Mouse (Mus musculus): ENCODE measurements around the gene Traf3ip1. TPM values are rescaled to one million over a fixed set of nuclear protein-coding genes. Genes with fewer than 3 reads are reported as not detected.

Traf3ip1 gene
- total and polyA plus RNA-seq, 3 experiments, result 5.0 to 7.5 (median 5.9) TPM

GRCm38 (mm10) chr1:91532243-91532642 lies 37.8 kb downstream of the Traf3ip1 start:
- H3K9me3 ChIP-seq (replicated peaks; ENCODE audit: low read length), result no peaks in the 10 kb centered on the region
- no peak overlapping the region for H3K9ac ChIP-seq (ENCODE audit: insufficient read depth, low read depth)
- in situ Hi-C loops (cut with MboI; ENCODE audit: low pct_ligation_motif_present, low pct_unique_long_range_greater_than_20kb, low sequenced_read_pairs) (no loop called here), dilution Hi-C loops (cut with MboI; ENCODE audit: extremely low pct_ligation_motif_present, extremely low pct_unique_long_range_greater_than_20kb, low sequenced_read_pairs) (no loop called here)
- H3K36me3 ChIP-seq (replicated peaks in 1 of 2; ENCODE audit: control insufficient read depth in 1 of 2, insufficient read depth in 1 of 2, low read length in 1 of 2), result peaks cover 5 to 31% of the 10 kb centered on the region in 2 experiments
- H3K27me3 ChIP-seq (replicated peaks), result no peaks in the 10 kb centered on the region
- no peak overlapping the region for H3K27ac ChIP-seq (ENCODE audit: insufficient read depth, low read depth)
- H3K4me3 ChIP-seq (replicated peaks in 1 of 3; ENCODE audit: low read depth in 2 of 3, low read length in 2 of 3, poor library complexity in 1 of 3), result no peak overlapping the region
- H3K4me1 ChIP-seq (ENCODE audit: control insufficient read depth in 1 of 2, insufficient read depth in 2 of 2), result no peaks in the 10 kb centered on the region
- no peak overlapping the region for H3K4me2 ChIP-seq (ENCODE audit: insufficient read depth, low read depth, poor library complexity, severe bottlenecking)
- TF ChIP-seq TBP (conservative IDR thresholded peaks at IDR 0.05; ENCODE audit: low read depth, low read length) (no peak), CHD2 (IDR thresholded peaks at IDR 0.05; ENCODE audit: low read length) (no peak), POLR2A (IDR thresholded peaks at IDR 0.05; ENCODE audit: low read depth, low read length) (no peak), SMC3 (IDR thresholded peaks at IDR 0.05; ENCODE audit: low read depth, low read length) (no peak), ZNF384 (IDR thresholded peaks at IDR 0.05; ENCODE audit: low read depth, low read length) (no peak), ETS1 (conservative IDR thresholded peaks at IDR 0.05; ENCODE audit: low read depth, low read length) (no peak), MAZ (IDR thresholded peaks at IDR 0.05; ENCODE audit: low read depth, low read length) (no peak), SIN3A (IDR thresholded peaks at IDR 0.05; ENCODE audit: low read length) (no peak), MXI1 (IDR thresholded peaks at IDR 0.05; ENCODE audit: low read depth, low read length) (no peak), ZKSCAN1 (IDR thresholded peaks at IDR 0.05; ENCODE audit: borderline replicate concordance, low read depth, low read length) (no peak), USF1 (IDR thresholded peaks at IDR 0.05; ENCODE audit: low read depth, low read length) (no peak), MYC (IDR thresholded peaks at IDR 0.05; ENCODE audit: low read depth, low read length) (no peak), GABPA (IDR thresholded peaks at IDR 0.05; ENCODE audit: insufficient replicate concordance, low read depth, low read length) (no peak), HCFC1 (IDR thresholded peaks at IDR 0.05; ENCODE audit: low read depth, low read length) (no peak), KAT2A (IDR thresholded peaks at IDR 0.05; ENCODE audit: insufficient replicate concordance, low read length) (no peak)
- H3K79me2 ChIP-seq (replicated peaks; ENCODE audit: control insufficient read depth, extremely low read depth, insufficient read depth, poor library complexity, severe bottlenecking), result no peaks in the 10 kb centered on the region
- DNase-seq (ENCODE audit: extremely low read depth), result no peak

DNA sequence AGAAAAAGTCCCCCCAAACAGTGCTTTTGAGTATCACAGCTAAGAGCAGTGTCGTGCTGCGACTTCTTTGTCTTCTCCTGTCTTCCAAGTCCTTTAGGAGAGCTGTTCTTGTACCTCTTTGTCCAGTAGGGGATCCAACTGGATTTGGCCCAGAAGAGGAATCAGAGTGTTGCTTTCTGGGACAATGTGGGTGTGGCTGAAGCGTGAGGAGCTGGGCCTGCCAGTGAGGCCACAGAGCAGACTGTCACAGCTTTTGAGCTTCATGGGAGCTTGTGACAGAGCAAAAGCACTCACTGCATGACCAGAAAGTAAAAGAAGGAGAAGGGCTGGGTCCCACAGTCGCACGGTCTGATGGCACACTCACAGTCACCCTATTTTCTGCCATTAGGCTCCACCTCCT lies 38.4 kb downstream of the Traf3ip1 start:
- H3K4me3 ChIP-seq (replicated peaks in 1 of 3; ENCODE audit: low read depth in 2 of 3, low read length in 2 of 3, poor library complexity in 1 of 3), result no peak overlapping the region
- in situ Hi-C loops (cut with MboI; ENCODE audit: low pct_ligation_motif_present, low pct_unique_long_range_greater_than_20kb, low sequenced_read_pairs) (no loop called here), dilution Hi-C loops (cut with MboI; ENCODE audit: extremely low pct_ligation_motif_present, extremely low pct_unique_long_range_greater_than_20kb, low sequenced_read_pairs) (no loop called here)
- TF ChIP-seq RAD21 (IDR thresholded peaks at IDR 0.05; ENCODE audit: low read depth, low read length) (no peak), EP300 (IDR thresholded peaks at IDR 0.05; ENCODE audit: low read length) (no peak), PAX5 (IDR thresholded peaks at IDR 0.05; ENCODE audit: low read length) (no peak)
- H3K27ac ChIP-seq (ENCODE audit: insufficient read depth, low read depth), result no peak overlapping the region
- peaks cover 0 to 24% of the 10 kb centered on the region in 2 experiments for H3K36me3 ChIP-seq (replicated peaks in 1 of 2; ENCODE audit: control insufficient read depth in 1 of 2, insufficient read depth in 1 of 2, low read length in 1 of 2)
- no peak for DNase-seq (ENCODE audit: extremely low read depth)
- H3K9ac ChIP-seq (ENCODE audit: insufficient read depth, low read depth), result no peak overlapping the region
- H3K4me1 ChIP-seq (ENCODE audit: control insufficient read depth in 1 of 2, insufficient read depth in 2 of 2), result no peaks in the 10 kb centered on the region
- no peaks in the 10 kb centered on the region for H3K9me3 ChIP-seq (replicated peaks; ENCODE audit: low read length)
- no peaks in the 10 kb centered on the region for H3K27me3 ChIP-seq (replicated peaks)
- H3K4me2 ChIP-seq (ENCODE audit: insufficient read depth, low read depth, poor library complexity, severe bottlenecking), result no peak overlapping the region
- no peaks in the 10 kb centered on the region for H3K79me2 ChIP-seq (replicated peaks; ENCODE audit: control insufficient read depth, extremely low read depth, insufficient read depth, poor library complexity, severe bottlenecking)

Measured in CH12.LX (cell line).